Mouse (Mus musculus) cerebellum, adult 11-12 months (tissue): ENCODE results near the gene Gfy.
"Not testable (repeated sequence)": the region's sequence is repeated elsewhere in the genome, so short reads cannot be mapped to it uniquely, and the experiment has no call there.

ENCODE experiments used
- DNase-seq: peaks from one replicate; pipeline ENCODE4 v3.0.0; 2022

Gene Gfy

GRCm38 (mm10) chr7:45164833-45165232 lies 14.5 kb downstream of the Gfy start:
- peak; percentile 82 for DNase-seq

- peak; percentile 88 for DNase-seq
These were observed 15.5 kb downstream of the Gfy start, which contains the start of gene Slc17a7 for GRCm38 (mm10) chr7:45163735-45164490. Slc17a7 (plus strand) TSS chr7:45163949.

- peak; percentile 60 for DNase-seq
These were observed 16.3 kb downstream of the Gfy start for GRCm38 (mm10) chr7:45162996-45163615.

GRCm38 (mm10) chr7:45162551-45162950 lies 16.8 kb downstream of the Gfy start:
- DNase-seq: no peak

- DNase-seq: peak; percentile 99
These were observed 17.5 kb downstream of the Gfy start for GRCm38 (mm10) chr7:45161612-45162473.

- DNase-seq: peak; percentile 58
These were observed 18.5 kb downstream of the Gfy start for GRCm38 (mm10) chr7:45160866-45161265.

GRCm38 (mm10) chr7:45160316-45160800 lies 19.0 kb downstream of the Gfy start:
- peak; percentile 58 for DNase-seq

GRCm38 (mm10) chr7:45158991-45159390 lies 20.4 kb downstream of the Gfy start:
- peak; percentile 65 for DNase-seq

- no peak for DNase-seq
These were observed 21.9 kb downstream of the Gfy start for GRCm38 (mm10) chr7:45157459-45157858.

- peak; percentile 48 for DNase-seq
These were observed 23.2 kb downstream of the Gfy start for GRCm38 (mm10) chr7:45156206-45156605.

- peak; percentile 54 for DNase-seq
These were observed 23.8 kb downstream of the Gfy start for GRCm38 (mm10) chr7:45155590-45155989.

- DNase-seq: peak; percentile 78
These were observed 24.3 kb downstream of the Gfy start for GRCm38 (mm10) chr7:45154993-45155514.

GRCm38 (mm10) chr7:45154096-45154992 lies 25.0 kb downstream of the Gfy start, which contains the start of the genes Pih1d1 and Aldh16a1:
Pih1d1 (plus strand) TSS chr7:45154303.
Aldh16a1 (minus strand) TSS chr7:45154584.
- peak; percentile 97 for DNase-seq

- no peak for DNase-seq
These were observed 25.8 kb downstream of the Gfy start for GRCm38 (mm10) chr7:45153586-45153985.

- not testable (repeated sequence) for DNase-seq
These were observed 26.3 kb downstream of the Gfy start for GRCm38 (mm10) chr7:45153052-45153451.

- DNase-seq: no peak
These were observed 28.1 kb downstream of the Gfy start for GRCm38 (mm10) chr7:45151303-45151702.

GRCm38 (mm10) chr7:45150321-45150720 lies 29.0 kb downstream of the Gfy start:
- DNase-seq: no peak

GRCm38 (mm10) chr7:45149545-45149944 lies 29.8 kb downstream of the Gfy start:
- no peak for DNase-seq

GRCm38 (mm10) chr7:45148534-45149098 lies 30.8 kb downstream of the Gfy start:
- no peak for DNase-seq

GRCm38 (mm10) chr7:45147899-45148298 lies 31.5 kb downstream of the Gfy start:
- no peak for DNase-seq

- DNase-seq: no peak
These were observed 32.1 kb downstream of the Gfy start for GRCm38 (mm10) chr7:45147267-45147666.
